Mouse (Mus musculus) midbrain, embryonic 15.5 days (tissue): ENCODE measurements around the gene Yipf2. TPM values are rescaled to one million over a fixed set of nuclear protein-coding genes. Genes with fewer than 3 reads are reported as not detected.

Source experiments
- ATAC-seq: fragments of 200-750 bp; cut with Nextera tagmentation; replicated peaks from 2 replicates; pipeline ENCODE4 v1.8.0; 2017; ENCODE audit warnings: moderate TSS enrichment
- H3K27ac ChIP-seq: fragments of 300-500 bp; sonication (generic); 2 replicates; pipeline ENCODE4 v1.5.1; 2015; ENCODE audit warnings: mild to moderate bottlenecking, inconsistent platforms
- H3K27me3 ChIP-seq: fragments of 300-500 bp; sonication (generic); replicated peaks from 2 replicates; pipeline ENCODE4 v1.6.1; 2015; ENCODE audit warnings: inconsistent platforms
- H3K36me3 ChIP-seq: fragments of 300-500 bp; sonication (generic); replicated peaks from 2 replicates; pipeline ENCODE4 v1.6.1; 2015; ENCODE audit warnings: inconsistent platforms
- H3K4me1 ChIP-seq: fragments of 300-500 bp; sonication (generic); 2 replicates; pipeline ENCODE4 v1.6.1; 2015; ENCODE audit warnings: inconsistent platforms
- H3K4me2 ChIP-seq: fragments of 300-500 bp; sonication (generic); 2 replicates; pipeline ENCODE4 v1.6.1; 2015; ENCODE audit warnings: inconsistent platforms, mild to moderate bottlenecking, moderate library complexity
- H3K4me3 ChIP-seq: fragments of 300-500 bp; sonication (generic); 2 replicates; pipeline ENCODE4 v1.5.1; 2015; ENCODE audit warnings: mild to moderate bottlenecking, inconsistent platforms
- H3K9ac ChIP-seq: fragments of 300-500 bp; sonication (generic); 2 replicates; pipeline ENCODE4 v1.6.1; 2015; ENCODE audit warnings: mild to moderate bottlenecking, inconsistent platforms
- H3K9me3 ChIP-seq: fragments of 300-500 bp; sonication (generic); 2 replicates; pipeline ENCODE4 v1.6.1; 2016; ENCODE audit warnings: inconsistent platforms
- WGBS: fragments of 180-500 bp; shearing (Covaris S2); methylation state at CpG from one replicate; pipeline ENCODE4 v1.1.7; 2015; ENCODE audit warnings: mixed read lengths; 5-methylcytosine and 5-hydroxymethylcytosine counted together
- polyA plus RNA-seq: library from polyadenylated mRNA; unstranded; fragments of >200 nt; fragmentation: Nextera tagmentation; extraction: Ambion mirVana; gene quantifications from 2 replicates; pipeline ENCODE4 v1.2.1, GENCODE M21; 2015

Yipf2 gene
- polyA plus RNA-seq, result 27.0 and 29.2 TPM in 2 replicates

DNA sequence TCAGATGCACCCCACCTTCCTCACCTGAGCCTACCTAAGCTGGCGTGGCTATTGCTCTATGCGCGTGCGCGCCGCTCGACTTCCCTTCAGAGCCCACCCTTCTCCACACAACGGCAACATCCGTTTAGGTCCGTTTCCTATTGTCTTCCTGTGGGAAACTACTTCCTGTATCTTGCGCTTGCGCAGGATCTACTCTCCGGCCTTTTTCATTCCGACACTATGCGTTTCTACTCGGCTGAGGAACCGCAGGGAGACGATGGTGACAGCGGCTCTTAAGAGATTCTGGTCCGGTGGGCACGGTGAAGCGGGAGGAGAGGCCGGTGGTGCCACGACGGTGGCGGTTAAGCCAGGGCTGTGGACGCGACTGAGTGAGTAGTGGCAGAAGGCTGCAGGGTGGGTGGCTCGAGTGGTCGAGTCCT lies at the start of gene Yipf2, which contains the start of gene Timm29:
Yipf2 (minus strand) TSS at position 126 of the 419 bp plus-strand sequence.
Timm29 (plus strand) TSS at position 20 of the 419 bp plus-strand sequence.
- Histone ChIP-seq H3K27ac (peak within 1 kb of the TSS; percentile 88), H3K9me3 (no peaks in the 10 kb centered on the region), H3K4me3 (peak within 1 kb of the TSS; percentile 97), H3K4me2 (peak within 1 kb of the TSS; percentile 97), H3K27me3 (no peaks in the 10 kb centered on the region), H3K9ac (peak within 1 kb of the TSS; percentile 89), H3K36me3 (peaks cover 26% of the 10 kb centered on the region), H3K4me1 (peaks cover 33% of the 10 kb centered on the region)
- peak; percentile 94 for ATAC-seq
- WGBS, result under 1% methylated on average over 30 of the region's 30 CpGs

DNA sequence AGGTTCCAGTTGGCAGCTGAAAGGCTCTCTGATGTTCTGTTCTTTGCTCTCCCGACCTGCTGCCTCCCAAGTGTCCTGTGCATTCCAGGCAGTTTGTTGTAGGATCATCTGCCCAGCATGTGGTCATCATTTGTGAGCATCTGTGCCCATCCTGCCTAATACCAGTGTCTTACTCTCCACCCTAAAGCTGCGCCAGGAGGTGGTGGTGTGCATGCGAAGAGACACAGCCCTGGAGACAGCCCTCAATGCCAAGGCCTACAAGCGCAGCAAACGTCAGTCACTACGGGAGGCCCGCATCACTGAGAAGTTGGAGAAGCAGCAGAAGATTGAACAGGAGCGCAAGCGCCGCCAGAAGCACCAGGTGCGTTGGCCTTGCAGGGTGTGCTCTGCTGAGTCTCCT lies 46.4 kb upstream of the Yipf2 start:
- Histone ChIP-seq H3K4me3 (no peak overlapping the region), H3K4me1 (no peaks in the 10 kb centered on the region), H3K27me3 (no peaks in the 10 kb centered on the region), H3K4me2 (no peak overlapping the region), H3K36me3 (peaks cover 85% of the 10 kb centered on the region), H3K27ac (no peak overlapping the region), H3K9me3 (no peaks in the 10 kb centered on the region), H3K9ac (no peak overlapping the region)
- WGBS, result 96% methylated on average over 11 of the region's 11 CpGs
- no peak for ATAC-seq

DNA sequence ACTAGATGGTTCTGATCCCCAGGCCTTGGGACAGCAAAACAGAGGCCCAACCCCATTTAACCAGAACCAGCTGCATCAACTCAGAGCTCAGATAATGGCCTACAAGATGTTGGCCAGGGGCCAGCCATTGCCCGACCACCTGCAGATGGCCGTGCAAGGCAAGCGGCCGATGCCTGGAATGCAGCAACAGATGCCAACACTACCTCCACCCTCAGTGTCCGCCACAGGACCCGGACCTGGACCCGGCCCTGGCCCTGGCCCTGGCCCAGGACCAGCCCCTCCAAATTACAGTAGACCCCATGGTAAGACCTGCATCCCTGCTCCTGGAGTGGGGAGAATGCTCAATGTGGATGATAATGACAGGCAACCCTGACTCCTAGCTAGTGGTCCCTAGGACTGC lies 43.0 kb upstream of the Yipf2 start:
- Histone ChIP-seq H3K4me2 (no peak overlapping the region), H3K9ac (no peak overlapping the region), H3K27ac (no peak overlapping the region), H3K27me3 (no peaks in the 10 kb centered on the region), H3K4me1 (peaks cover 3% of the 10 kb centered on the region; the same call in 1 of the 2 replicates), H3K9me3 (no peaks in the 10 kb centered on the region), H3K4me3 (no peak overlapping the region), H3K36me3 (peaks cover 63% of the 10 kb centered on the region)
- ATAC-seq, result peak; percentile 53; the same call in 1 of the 2 replicates
- 78% methylated on average over 7 of the region's 7 CpGs for WGBS

DNA sequence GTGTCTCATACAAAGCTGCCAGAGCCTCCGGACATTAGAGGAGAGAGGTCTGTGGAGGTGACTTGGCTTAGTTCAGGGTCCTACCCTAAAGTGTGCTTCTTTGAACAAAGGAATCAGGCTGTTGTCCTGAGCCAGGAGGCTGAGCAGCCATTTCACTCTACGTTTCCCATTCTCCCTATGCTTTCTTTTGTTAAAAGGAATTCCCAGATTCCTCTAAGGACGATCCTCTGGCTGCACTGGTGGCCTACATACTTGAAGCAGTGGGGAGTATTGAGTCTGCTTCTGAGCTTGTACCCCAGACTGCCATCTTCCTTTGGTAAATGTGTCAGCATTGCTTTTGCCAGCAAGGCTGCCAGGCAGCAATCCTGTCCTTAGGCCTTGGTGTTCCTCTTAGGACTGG lies 40.5 kb upstream of the Yipf2 start:
- no peak overlapping the region for H3K4me2 ChIP-seq
- ATAC-seq, result no peak
- H3K9ac ChIP-seq, result no peak overlapping the region
- 71% methylated on average over 3 of the region's 3 CpGs for WGBS
- peaks cover 3% of the 10 kb centered on the region; the same call in 1 of the 2 replicates for H3K4me1 ChIP-seq
- H3K27me3 ChIP-seq, result no peaks in the 10 kb centered on the region
- no peaks in the 10 kb centered on the region for H3K9me3 ChIP-seq
- no peak overlapping the region for H3K27ac ChIP-seq
- H3K4me3 ChIP-seq, result no peak overlapping the region
- peaks cover 38% of the 10 kb centered on the region for H3K36me3 ChIP-seq

DNA sequence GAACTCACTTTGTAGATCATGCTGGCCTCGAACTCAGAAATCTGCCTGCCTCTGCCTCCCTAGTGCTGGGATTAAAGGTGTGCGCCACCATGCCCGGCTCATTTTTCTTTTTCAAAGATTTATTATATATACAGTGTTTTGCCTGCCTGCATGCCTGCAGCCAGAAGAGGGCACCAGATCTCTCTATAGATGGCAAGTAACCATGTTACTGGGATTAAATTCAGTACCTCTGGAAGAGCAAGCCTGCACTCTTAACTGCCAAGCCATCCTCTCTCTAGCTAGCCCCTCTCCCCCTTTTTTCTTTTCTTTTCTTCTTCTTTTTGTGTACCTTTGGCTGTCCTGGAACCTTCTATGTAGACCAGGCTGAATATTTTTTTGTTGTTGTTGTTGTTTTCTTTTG lies 38.0 kb upstream of the Yipf2 start:
- H3K4me1 ChIP-seq, result peaks cover 11% of the 10 kb centered on the region
- no peak overlapping the region for H3K9ac ChIP-seq
- no peak overlapping the region for H3K4me2 ChIP-seq
- 83% methylated on average over 3 of the region's 3 CpGs for WGBS
- H3K36me3 ChIP-seq, result peaks cover 20% of the 10 kb centered on the region; the same call in 1 of the 2 replicates
- H3K4me3 ChIP-seq, result no peak overlapping the region
- H3K27me3 ChIP-seq, result no peaks in the 10 kb centered on the region
- H3K27ac ChIP-seq, result no peak overlapping the region
- no peaks in the 10 kb centered on the region for H3K9me3 ChIP-seq
- ATAC-seq, result no peak

DNA sequence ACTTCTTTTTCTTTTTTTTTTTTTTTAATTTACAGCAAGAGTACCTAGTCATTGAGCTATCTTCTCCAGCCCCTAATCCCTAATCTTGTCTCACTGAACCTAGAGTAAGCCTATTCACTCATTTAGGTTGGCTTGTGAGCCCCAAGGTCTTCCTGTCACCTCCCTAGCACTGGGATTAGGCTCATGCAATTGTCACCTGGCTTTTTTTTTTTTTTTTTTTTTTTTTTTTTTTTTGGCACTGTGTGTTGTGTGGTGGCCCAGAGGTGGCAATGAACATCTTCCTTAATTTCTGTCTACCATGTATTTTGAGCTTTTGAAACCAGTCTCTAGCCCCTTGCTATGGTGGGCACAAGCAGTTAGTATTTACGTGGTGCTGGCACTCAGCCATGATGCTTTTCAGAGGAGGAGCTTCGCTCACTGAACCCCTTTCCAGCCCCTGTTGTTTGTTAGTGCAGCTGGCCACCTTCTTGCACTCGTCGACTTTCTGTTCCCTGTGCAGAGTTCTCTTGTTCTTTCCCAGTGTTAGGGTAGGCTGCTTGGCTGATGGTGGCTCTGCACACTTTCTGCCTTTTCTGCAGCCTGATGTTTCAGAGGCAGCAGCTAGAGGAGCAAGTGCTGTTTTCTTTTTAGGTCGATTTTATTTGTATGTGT lies 34.6 kb upstream of the Yipf2 start:
- Histone ChIP-seq H3K27ac (no peak overlapping the region), H3K4me1 (peaks cover 21% of the 10 kb centered on the region), H3K27me3 (no peaks in the 10 kb centered on the region), H3K9ac (no peak overlapping the region), H3K4me2 (no peak overlapping the region), H3K4me3 (no peak overlapping the region), H3K36me3 (no peaks in the 10 kb centered on the region), H3K9me3 (no peaks in the 10 kb centered on the region)
- WGBS, result 78% methylated on average over 5 of the region's 5 CpGs
- ATAC-seq, result no peak

DNA sequence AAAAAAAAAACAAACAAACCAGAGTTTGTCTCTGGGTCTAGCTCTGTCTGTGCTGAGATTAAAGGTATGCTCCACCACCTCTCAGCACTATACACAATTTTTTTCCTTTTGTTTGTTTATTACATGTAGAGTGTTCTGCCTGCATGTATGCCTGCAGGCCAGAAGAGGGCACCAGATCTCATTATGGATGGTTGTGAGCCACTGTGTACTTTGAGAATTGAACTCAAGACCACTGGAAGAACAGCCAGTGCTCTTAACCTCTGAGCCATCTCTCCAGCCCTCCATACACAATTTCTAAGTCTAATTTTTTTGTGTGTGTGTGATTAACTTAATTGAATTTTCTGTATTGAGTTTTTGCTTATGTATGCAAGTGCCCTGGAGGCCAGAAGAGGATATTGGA lies 33.9 kb upstream of the Yipf2 start:
- no peak overlapping the region for H3K27ac ChIP-seq
- H3K9me3 ChIP-seq, result no peaks in the 10 kb centered on the region
- H3K9ac ChIP-seq, result no peak overlapping the region
- no peaks in the 10 kb centered on the region for H3K27me3 ChIP-seq
- no peak for ATAC-seq
- no peak overlapping the region for H3K4me3 ChIP-seq
- peaks cover 21% of the 10 kb centered on the region for H3K4me1 ChIP-seq
- no peak overlapping the region for H3K4me2 ChIP-seq
- no peaks in the 10 kb centered on the region for H3K36me3 ChIP-seq

DNA sequence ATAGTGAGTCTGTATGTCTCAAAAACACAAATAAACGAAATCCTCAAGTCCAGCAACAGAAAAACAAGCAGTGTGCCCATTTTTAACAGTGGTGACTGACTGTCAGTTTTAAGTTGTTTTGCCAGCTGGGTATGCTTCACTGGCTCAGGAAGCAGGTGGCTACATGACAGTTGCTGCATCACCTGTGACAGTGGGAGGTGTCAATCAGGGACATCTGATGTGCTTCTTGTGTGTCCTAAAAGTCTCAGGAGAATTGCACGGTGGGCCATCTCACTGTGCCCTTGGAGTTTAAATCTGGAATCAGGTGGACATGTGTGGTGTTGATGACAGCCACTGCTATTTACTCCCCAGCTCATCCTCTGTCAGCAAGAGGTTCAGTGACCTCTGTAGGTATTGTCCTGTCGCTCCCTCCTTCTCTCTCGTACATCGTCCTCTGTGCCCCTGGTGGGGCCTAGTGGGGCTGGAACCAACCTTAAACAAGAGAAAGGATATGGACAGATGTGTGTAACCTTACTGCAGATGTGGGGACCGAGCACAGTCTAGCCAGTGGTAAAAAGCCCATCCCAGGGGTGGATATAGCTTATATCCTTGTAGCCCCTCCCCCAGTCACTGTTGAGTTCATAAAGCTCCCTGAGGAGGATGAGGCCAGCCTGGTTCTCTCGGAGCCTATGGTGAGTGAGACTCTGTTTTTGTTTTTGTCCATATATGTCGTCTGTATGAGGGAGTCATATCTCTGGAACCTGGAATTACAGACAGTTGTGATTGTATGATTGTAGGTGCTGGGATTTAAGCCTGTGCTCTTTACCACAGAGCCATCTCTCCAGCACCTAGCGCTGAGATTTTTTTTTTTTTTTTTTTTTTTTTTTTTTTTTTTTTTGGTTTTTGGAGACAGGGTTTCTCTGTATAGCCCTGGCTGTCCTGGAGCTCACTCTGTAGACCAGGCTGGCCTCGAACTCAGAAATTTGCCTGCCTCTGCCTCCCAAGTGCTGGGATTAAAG lies 33.0 kb upstream of the Yipf2 start:
- no peaks in the 10 kb centered on the region for H3K9me3 ChIP-seq
- no peaks in the 10 kb centered on the region for H3K36me3 ChIP-seq
- peak; percentile 22; the same call in 1 of the 2 replicates for ATAC-seq
- H3K4me2 ChIP-seq, result no peak overlapping the region
- no peak overlapping the region for H3K4me3 ChIP-seq
- no peaks in the 10 kb centered on the region for H3K27me3 ChIP-seq
- 85% methylated on average over 10 of the region's 10 CpGs for WGBS
- H3K9ac ChIP-seq, result no peak overlapping the region
- H3K27ac ChIP-seq, result no peak overlapping the region
- H3K4me1 ChIP-seq, result peaks cover 21% of the 10 kb centered on the region

DNA sequence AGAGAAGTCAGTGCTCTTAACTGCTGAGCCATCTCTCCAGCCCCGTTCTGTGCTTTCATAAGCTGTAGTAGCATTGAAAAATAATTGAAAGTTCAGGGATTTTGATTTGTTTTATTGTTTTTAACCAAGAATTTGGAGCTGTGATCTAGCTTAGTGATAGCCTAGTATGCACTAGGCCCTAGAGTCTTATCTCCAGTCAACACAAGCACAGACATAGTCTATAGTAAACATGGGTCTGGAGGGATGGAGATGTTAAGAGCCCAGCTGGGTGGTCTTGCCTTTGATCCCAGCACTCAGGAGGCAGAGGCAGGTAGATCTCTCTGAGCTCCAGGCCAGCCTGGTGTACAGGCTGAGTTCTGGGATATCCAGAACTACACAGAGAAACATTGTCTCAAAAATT lies 30.0 kb upstream of the Yipf2 start:
- 98% methylated on average over 1 of the region's 1 CpGs for WGBS
- no peak overlapping the region for H3K27ac ChIP-seq
- no peak overlapping the region for H3K4me3 ChIP-seq
- no peak for ATAC-seq
- no peak overlapping the region for H3K4me2 ChIP-seq
- no peak overlapping the region for H3K9ac ChIP-seq
- H3K9me3 ChIP-seq, result no peaks in the 10 kb centered on the region
- no peaks in the 10 kb centered on the region for H3K27me3 ChIP-seq
- no peaks in the 10 kb centered on the region for H3K36me3 ChIP-seq
- peaks cover 45% of the 10 kb centered on the region for H3K4me1 ChIP-seq

DNA sequence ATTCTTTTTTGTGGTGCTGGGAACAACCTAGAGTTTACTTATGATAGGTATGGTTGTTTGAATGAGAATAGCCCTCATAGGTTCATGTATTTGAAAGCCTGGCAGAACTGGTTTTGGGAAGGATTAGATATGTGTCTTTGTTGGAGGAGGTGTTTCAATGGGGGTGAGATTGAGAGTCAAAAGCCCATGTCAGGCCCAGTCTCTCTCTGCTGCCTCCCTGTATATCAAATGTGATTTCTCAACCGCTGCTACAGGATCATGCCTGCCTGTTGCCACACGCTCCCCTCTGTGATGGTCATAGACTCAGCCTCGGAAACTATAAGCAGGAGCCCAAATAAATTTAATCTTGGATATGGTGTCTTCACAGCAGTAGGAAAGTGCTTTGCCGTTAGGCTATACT lies 27.6 kb upstream of the Yipf2 start:
- Histone ChIP-seq H3K4me2 (no peak overlapping the region), H3K4me3 (no peak overlapping the region), H3K9me3 (no peaks in the 10 kb centered on the region), H3K4me1 (peaks cover 41% of the 10 kb centered on the region), H3K36me3 (no peaks in the 10 kb centered on the region), H3K27me3 (no peaks in the 10 kb centered on the region), H3K9ac (no peak overlapping the region), H3K27ac (no peak overlapping the region)
- 79% methylated on average over 4 of the region's 4 CpGs for WGBS
- no peak for ATAC-seq

DNA sequence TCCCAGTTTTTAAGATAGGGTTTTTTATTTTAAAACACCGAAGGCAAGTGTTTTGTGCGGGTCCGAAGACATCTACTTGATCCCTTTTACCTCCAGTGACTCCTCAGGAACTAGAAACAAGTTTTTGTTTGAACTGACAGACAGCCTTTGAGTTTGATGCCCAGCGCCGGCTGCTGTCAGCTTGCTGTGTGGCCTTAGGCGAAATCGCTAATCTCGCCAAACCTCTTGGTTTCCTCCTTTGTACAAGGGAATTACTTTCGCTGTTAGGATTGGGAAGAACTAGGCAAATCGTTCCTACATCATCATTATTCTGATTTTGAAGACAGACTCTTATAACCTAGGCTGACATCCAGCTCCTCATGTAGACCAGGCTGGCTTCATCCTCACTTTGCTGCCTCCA lies 24.4 kb upstream of the Yipf2 start:
- 3% methylated on average over 10 of the region's 10 CpGs for WGBS
- Histone ChIP-seq H3K4me2 (peak overlapping the region; percentile 61), H3K36me3 (no peaks in the 10 kb centered on the region), H3K9ac (peak overlapping the region; percentile 91), H3K9me3 (no peaks in the 10 kb centered on the region), H3K4me1 (peaks cover 37% of the 10 kb centered on the region), H3K4me3 (peak overlapping the region; percentile 73), H3K27ac (peak overlapping the region; percentile 98), H3K27me3 (no peaks in the 10 kb centered on the region)
- ATAC-seq, result no peak

DNA sequence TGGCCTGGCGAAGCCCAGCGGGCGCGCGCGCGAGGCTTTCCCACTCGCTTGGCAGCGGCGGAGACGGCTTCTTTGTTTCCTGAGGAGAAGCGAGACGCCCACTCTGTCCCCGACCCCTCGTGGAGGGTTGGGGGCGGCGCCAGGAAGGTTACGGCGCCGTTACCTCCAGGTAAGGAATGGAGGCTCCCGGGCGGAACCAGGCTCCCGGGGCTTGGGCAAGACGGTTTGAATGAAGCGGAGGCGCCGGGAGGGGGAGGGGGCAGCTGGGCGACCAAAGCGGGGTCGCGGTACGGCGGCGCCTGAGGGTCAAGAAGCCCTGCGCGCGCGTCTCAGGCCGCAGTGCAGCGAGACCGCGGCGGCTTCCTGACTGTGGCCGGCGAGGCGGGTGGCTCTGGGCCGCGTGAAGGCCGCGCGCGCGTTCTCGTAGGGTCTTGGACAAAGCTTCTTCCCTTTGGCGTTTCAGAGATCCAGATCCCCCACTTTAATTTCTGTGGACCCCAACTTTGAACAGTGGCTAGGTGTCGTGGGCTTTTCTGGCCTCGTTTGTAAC lies 23.7 kb upstream of the Yipf2 start:
- 0% methylated on average over 53 of the region's 57 CpGs for WGBS
- H3K4me2 ChIP-seq, result peak overlapping the region; percentile 61
- H3K27me3 ChIP-seq, result no peaks in the 10 kb centered on the region
- H3K9ac ChIP-seq, result peak overlapping the region; percentile 91
- H3K36me3 ChIP-seq, result no peaks in the 10 kb centered on the region
- peak; percentile 86 for ATAC-seq
- no peaks in the 10 kb centered on the region for H3K9me3 ChIP-seq
- peak overlapping the region; percentile 73 for H3K4me3 ChIP-seq
- peaks cover 37% of the 10 kb centered on the region for H3K4me1 ChIP-seq
- peak overlapping the region; percentile 98 for H3K27ac ChIP-seq
